Mouse (Mus musculus): ENCODE results near the gene Dyrk3.

Gene Dyrk3

DNA sequence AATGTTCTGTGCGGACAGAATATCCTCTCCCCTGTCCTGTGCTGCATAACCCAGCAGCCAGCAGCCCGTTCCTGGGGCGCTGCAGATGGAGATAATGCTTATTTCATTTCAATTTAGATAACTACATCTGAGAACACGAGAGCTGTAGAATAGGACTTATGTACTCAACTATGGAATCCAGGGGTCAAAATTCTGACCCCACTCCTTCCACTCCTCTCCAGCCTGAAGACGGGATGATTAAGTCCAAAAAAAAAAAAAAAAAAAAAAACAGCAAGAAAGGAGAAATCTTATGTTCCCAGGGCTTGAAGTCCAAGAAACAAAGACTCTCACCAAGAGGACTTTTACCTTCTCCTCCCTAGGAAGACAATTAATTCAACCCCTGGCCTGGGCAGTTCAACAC, 55.0 kb downstream of the Dyrk3 start:
- DNase-seq (ENCODE audit: low spot score): no peak

DNA sequence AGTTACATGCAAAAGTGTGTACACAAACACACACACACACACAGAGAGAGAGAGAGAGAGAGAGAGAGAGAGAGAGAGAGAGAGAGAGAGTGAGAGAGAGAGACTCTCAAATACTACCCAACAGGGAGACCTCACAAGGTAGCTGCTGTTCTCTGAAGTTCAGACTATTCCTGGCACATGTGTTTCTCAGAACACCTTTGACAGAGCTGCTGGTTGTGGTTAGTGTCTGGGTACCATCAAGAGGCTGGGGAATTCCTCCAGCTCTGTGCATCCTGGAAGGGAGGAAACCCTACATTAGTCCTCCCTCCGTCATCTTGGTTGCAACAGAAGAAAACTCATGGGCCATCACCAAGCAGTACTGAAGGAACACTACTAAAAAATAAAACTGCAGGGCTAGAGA, 57.5 kb downstream of the Dyrk3 start:
- no peak for DNase-seq (ENCODE audit: low spot score)

- no peak for DNase-seq (ENCODE audit: low spot score)
Measured at GRCm38 (mm10) chr1:131079762-131080161, 58.4 kb downstream of the Dyrk3 start.

- peak; percentile 73 for DNase-seq (ENCODE audit: low spot score)
Measured at GRCm38 (mm10) chr1:131078761-131079330, 59.3 kb downstream of the Dyrk3 start.

Data from embryo, embryonic 10 days (tissue).